Mouse (Mus musculus): ENCODE data around the gene Rad1. TPM values are rescaled to one million over a fixed set of nuclear protein-coding genes. Genes with fewer than 3 reads are reported as not detected.

Gene Rad1
- polyA plus RNA-seq (2015; fragmentation: Illumina TruSeq; extraction: RNeasy Lipid Tissue Mini Kit (QIAGEN cat#74804); ENCODE audit: insufficient read depth, low replicate concordance) = 39.9 TPM

DNA sequence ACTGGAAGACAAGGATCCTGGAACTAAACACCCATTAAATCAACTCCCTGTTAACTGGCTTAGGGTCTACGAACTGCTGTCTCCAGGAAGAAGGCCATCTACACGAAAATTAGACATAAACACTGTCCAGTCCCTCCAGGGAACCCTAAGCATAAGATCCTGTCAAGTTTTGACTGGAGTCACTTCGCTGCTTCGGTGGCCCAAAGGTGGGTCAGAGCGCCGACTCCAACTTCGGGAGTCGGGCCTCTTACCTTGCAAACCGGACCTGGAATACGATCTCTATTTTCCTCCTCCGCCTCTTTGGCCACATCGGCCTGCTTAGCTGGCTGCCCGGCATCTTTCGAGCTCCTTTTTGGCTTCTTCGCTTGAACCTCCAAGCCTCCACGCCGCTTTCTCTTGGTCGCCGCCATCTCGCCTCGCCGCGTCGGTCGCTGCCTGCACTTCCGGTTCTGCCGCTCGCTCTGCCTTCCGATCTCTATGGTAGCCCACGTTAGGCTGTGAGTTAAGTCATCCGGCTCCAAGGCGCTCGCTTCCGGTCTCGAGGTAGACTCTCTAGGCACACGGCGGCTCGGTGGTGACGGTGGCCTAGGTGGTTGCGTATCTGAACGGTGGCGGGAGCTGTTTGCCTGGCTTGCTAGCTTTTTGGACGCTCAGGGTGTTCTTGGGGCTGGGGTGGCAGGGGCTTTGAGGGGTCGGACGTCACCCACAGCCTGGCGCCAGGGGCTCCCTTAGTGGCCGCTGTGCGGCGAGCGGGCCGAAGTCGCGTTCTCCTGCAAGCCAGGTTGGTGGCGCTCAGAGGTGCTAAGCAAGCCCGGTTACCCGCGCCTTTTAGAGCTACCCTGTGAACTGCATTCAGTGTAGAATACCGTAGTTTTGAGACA is at the start of gene Rad1, which contains the start of gene Brix1:
Gene Rad1, plus strand, starts transcription at position 535 of the 881 bp plus-strand sequence.
Gene Brix1, minus strand, starts transcription at position 464 of the 881 bp plus-strand sequence.

DNA sequence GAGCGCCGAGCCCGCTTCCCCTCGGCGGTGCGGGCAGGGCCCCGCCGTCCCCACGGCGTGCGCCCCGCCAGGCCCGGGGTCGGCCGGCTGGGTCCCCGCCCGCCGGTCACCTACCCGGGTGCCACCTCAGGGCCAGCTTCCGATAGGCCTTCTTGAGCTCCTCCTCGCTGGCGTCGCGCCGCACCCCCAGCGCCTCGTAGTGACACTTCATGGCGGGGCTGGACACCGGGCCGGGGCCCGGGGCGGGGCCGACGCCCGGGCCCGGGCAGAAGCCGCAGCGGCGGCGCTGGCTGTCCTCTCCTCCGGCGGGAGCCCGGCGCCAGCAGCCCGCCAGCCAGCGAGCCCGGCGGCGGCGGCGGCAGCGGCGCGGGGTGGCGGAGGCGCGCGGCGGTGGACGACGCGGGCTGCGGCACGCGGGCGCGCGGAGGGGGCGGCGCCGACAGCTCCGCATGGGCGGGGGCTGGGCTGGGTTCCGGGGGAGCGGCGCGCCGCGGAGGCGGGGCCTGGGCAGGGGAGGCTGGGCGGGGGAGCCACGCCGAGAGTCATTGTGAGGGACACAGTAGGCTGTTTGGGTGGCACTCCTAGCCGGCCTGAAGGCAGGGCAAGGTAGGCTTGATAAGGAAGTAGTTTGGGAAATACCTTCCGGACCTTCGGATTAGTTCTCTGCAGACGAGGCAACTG is 15.5 kb upstream of the Rad1 start, which contains the start of gene Dnajc21:
Gene Dnajc21, minus strand, starts transcription at position 366 of the 681 bp plus-strand sequence.

Other genes with a start within 250 kb of the Rad1 start
- gene Gm21973, start 160.6 kb upstream of the Rad1 start, polyA plus RNA-seq (2015; fragmentation: Illumina TruSeq; extraction: RNeasy Lipid Tissue Mini Kit (QIAGEN cat#74804); ENCODE audit: insufficient read depth, low replicate concordance) = not detected
- not detected for gene Agxt2, start 127.5 kb upstream of the Rad1 start, polyA plus RNA-seq (2015; fragmentation: Illumina TruSeq; extraction: RNeasy Lipid Tissue Mini Kit (QIAGEN cat#74804); ENCODE audit: insufficient read depth, low replicate concordance)
- 40.4 TPM for gene Dnajc21, start 15.5 kb upstream of the Rad1 start, polyA plus RNA-seq (2015; fragmentation: Illumina TruSeq; extraction: RNeasy Lipid Tissue Mini Kit (QIAGEN cat#74804); ENCODE audit: insufficient read depth, low replicate concordance)
- 51.2 TPM for gene Brix1, start 71 bp upstream of the Rad1 start, polyA plus RNA-seq (2015; fragmentation: Illumina TruSeq; extraction: RNeasy Lipid Tissue Mini Kit (QIAGEN cat#74804); ENCODE audit: insufficient read depth, low replicate concordance)
- not detected for gene Ttc23l, start 72.7 kb downstream of the Rad1 start, polyA plus RNA-seq (2015; fragmentation: Illumina TruSeq; extraction: RNeasy Lipid Tissue Mini Kit (QIAGEN cat#74804); ENCODE audit: insufficient read depth, low replicate concordance)
- 35.6 TPM for gene Rai14, start 228.6 kb downstream of the Rad1 start, polyA plus RNA-seq (2015; fragmentation: Illumina TruSeq; extraction: RNeasy Lipid Tissue Mini Kit (QIAGEN cat#74804); ENCODE audit: insufficient read depth, low replicate concordance)